Mouse (Mus musculus): ENCODE measurements at regions not wholly inside any gene's neighbourhood (a gene's known extent, or its start where the extent isn't known, plus 50 kb on each side); places are given as distances from the start of the nearest gene placed in this dataset.

DNA sequence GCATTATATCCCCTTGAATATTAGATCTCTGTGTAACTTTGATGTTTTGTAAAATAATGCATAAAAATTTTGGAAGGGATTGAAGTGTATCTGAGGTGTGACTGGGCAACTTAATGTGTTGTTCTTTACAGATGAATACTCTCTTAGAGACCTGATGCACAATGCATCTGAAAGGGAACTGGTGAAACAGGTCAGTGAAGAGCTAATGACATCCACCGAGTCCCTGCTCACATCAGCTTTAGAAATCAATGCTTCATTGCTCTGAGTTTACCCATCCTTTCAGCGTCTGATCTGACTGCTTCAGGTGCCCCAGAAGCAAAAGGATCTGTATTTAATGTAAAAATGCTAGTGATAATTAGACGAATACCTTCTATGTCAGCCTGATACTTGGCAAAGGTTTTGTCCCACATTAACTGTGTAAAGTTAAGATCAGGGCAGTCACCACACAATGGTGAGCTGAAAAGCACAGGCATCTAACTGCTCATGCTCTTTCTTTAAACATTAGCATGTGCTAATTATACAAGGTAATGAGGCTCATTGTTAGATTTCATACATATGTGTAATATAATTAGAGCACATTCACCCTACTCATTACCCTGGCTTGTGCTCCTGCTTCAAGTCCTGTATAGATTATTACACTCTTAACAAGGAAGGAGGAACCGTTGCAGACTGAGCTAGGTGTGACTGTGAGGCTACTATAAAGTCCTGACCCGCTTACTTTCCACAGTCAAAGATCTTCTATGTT, 204.6 kb upstream of the Tlr4 start:
- Histone ChIP-seq H3K27me3 (no peaks in the 10 kb centered on the region), H3K9me3 (replicated peaks) (no peaks in the 10 kb centered on the region), H3K36me3 (no peaks in the 10 kb centered on the region), H3K27ac (no peak overlapping the region), H3K4me1 (no peaks in the 10 kb centered on the region), H3K4me2 (no peak overlapping the region), H3K4me3 (replicated peaks) (no peak overlapping the region), H3K9ac (no peak overlapping the region)
- WGBS: 73% methylated on average over 5 of the region's 5 CpGs
- no peak for ATAC-seq (replicated peaks; ENCODE audit: low FRiP score)

GRCm38 (mm10) chr4:66618811-66619440, 208.5 kb upstream of the Tlr4 start:
- ATAC-seq (replicated peaks; ENCODE audit: low FRiP score): no peak
- Histone ChIP-seq H3K36me3 (no peaks in the 10 kb centered on the region), H3K9me3 (replicated peaks) (no peaks in the 10 kb centered on the region), H3K27ac (no peak overlapping the region), H3K4me3 (replicated peaks) (no peak overlapping the region), H3K9ac (no peak overlapping the region), H3K27me3 (no peaks in the 10 kb centered on the region), H3K4me2 (no peak overlapping the region), H3K4me1 (no peaks in the 10 kb centered on the region)
- 60% methylated on average over 2 of the region's 2 CpGs for WGBS

- no peak overlapping the region for H3K4me2 ChIP-seq
- H3K4me1 ChIP-seq: no peaks in the 10 kb centered on the region
- no peaks in the 10 kb centered on the region for H3K9me3 ChIP-seq (replicated peaks)
- 74% methylated on average over 7 of the region's 7 CpGs for WGBS
- ATAC-seq (replicated peaks; ENCODE audit: low FRiP score): no peak
- no peak overlapping the region for H3K27ac ChIP-seq
- no peaks in the 10 kb centered on the region for H3K27me3 ChIP-seq
- no peak overlapping the region for H3K9ac ChIP-seq
- H3K36me3 ChIP-seq: no peaks in the 10 kb centered on the region
- H3K4me3 ChIP-seq (replicated peaks): no peak overlapping the region
These were observed 209.3 kb upstream of the Tlr4 start for GRCm38 (mm10) chr4:66617743-66618736.

- WGBS: 70% methylated on average over 4 of the region's 4 CpGs
- H3K4me1 ChIP-seq: no peaks in the 10 kb centered on the region
- H3K36me3 ChIP-seq: no peaks in the 10 kb centered on the region
- no peak overlapping the region for H3K4me3 ChIP-seq (replicated peaks)
- H3K27ac ChIP-seq: no peak overlapping the region
- H3K4me2 ChIP-seq: no peak overlapping the region
- H3K9ac ChIP-seq: no peak overlapping the region
- ATAC-seq (replicated peaks; ENCODE audit: low FRiP score): no peak
- no peaks in the 10 kb centered on the region for H3K9me3 ChIP-seq (replicated peaks)
- no peaks in the 10 kb centered on the region for H3K27me3 ChIP-seq
These were observed 210.3 kb upstream of the Tlr4 start for GRCm38 (mm10) chr4:66617101-66617500.

DNA sequence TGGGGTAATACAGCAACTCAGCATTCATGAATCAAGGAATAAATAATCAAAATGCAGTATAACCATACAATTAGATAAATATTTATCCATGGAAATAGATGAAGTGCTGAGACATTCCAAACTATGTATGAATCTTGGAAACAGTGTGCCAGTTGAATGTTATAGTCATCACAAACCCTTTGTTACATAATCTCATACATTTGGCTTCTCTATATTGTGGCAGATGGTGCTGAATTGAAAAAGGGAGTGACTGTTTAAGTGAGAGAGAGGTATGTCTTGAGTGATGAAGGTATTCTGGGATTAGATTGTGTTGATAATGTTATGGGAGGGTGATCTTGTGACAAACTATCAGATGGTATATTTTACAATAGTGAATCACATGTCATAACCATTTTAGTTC, 200.4 kb upstream of the Astn2 start:
- H3K27me3 ChIP-seq: no peaks in the 10 kb centered on the region
- no peaks in the 10 kb centered on the region for H3K36me3 ChIP-seq
- no peak overlapping the region for H3K4me3 ChIP-seq (replicated peaks)
- no peak overlapping the region for H3K4me2 ChIP-seq
- H3K4me1 ChIP-seq: no peaks in the 10 kb centered on the region
- H3K9ac ChIP-seq: no peak overlapping the region
- no peak for ATAC-seq (replicated peaks; ENCODE audit: low FRiP score)
- no peaks in the 10 kb centered on the region for H3K9me3 ChIP-seq (replicated peaks)
- H3K27ac ChIP-seq: no peak overlapping the region

DNA sequence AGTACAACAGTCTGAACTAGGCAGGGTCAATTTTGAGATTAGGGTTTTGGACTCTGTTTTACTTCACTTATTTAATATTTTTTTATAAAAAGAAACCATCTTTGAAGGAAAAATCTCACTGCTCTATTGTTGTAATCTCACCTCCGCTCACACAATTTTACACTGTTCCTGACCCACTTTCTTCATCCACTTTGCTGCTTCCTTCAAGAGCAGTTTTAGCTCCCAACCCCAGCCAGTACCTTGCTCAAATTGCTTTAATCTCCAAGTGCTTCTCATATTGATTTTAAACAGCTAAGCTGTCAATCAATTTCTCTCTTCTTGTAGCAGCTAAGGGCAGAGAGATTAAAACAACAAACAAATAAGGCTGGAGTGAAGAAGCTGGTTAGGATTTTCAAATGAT, 194.3 kb upstream of the Astn2 start:
- Histone ChIP-seq H3K9me3 (replicated peaks) (no peaks in the 10 kb centered on the region), H3K27me3 (no peaks in the 10 kb centered on the region), H3K9ac (no peak overlapping the region), H3K4me2 (no peak overlapping the region), H3K36me3 (no peaks in the 10 kb centered on the region), H3K27ac (no peak overlapping the region), H3K4me1 (no peaks in the 10 kb centered on the region), H3K4me3 (replicated peaks) (no peak overlapping the region)
- no peak for ATAC-seq (replicated peaks; ENCODE audit: low FRiP score)
- 100% methylated on average over 1 of the region's 1 CpGs for WGBS

GRCm38 (mm10) chr4:66586647-66587046, 182.2 kb upstream of the Astn2 start:
- Histone ChIP-seq H3K36me3 (no peaks in the 10 kb centered on the region), H3K9me3 (replicated peaks) (no peaks in the 10 kb centered on the region), H3K27ac (no peak overlapping the region), H3K27me3 (no peaks in the 10 kb centered on the region), H3K4me3 (replicated peaks) (no peak overlapping the region), H3K4me1 (no peaks in the 10 kb centered on the region), H3K9ac (no peak overlapping the region), H3K4me2 (no peak overlapping the region)
- WGBS: 56% methylated on average over 5 of the region's 5 CpGs
- ATAC-seq (replicated peaks; ENCODE audit: low FRiP score): no peak

- Histone ChIP-seq H3K27ac (no peak overlapping the region), H3K36me3 (no peaks in the 10 kb centered on the region), H3K4me1 (no peaks in the 10 kb centered on the region), H3K9ac (no peak overlapping the region), H3K27me3 (no peaks in the 10 kb centered on the region), H3K4me2 (no peak overlapping the region), H3K4me3 (replicated peaks) (no peak overlapping the region), H3K9me3 (replicated peaks) (no peaks in the 10 kb centered on the region)
- 25% methylated on average over 3 of the region's 3 CpGs for WGBS
- ATAC-seq (replicated peaks; ENCODE audit: low FRiP score): no peak
These were observed 181.8 kb upstream of the Astn2 start for GRCm38 (mm10) chr4:66586166-66586565.

GRCm38 (mm10) chr4:66556936-66557335, 152.5 kb upstream of the Astn2 start:
- no peak for ATAC-seq (replicated peaks; ENCODE audit: low FRiP score)
- no peak overlapping the region for H3K9ac ChIP-seq

DNA sequence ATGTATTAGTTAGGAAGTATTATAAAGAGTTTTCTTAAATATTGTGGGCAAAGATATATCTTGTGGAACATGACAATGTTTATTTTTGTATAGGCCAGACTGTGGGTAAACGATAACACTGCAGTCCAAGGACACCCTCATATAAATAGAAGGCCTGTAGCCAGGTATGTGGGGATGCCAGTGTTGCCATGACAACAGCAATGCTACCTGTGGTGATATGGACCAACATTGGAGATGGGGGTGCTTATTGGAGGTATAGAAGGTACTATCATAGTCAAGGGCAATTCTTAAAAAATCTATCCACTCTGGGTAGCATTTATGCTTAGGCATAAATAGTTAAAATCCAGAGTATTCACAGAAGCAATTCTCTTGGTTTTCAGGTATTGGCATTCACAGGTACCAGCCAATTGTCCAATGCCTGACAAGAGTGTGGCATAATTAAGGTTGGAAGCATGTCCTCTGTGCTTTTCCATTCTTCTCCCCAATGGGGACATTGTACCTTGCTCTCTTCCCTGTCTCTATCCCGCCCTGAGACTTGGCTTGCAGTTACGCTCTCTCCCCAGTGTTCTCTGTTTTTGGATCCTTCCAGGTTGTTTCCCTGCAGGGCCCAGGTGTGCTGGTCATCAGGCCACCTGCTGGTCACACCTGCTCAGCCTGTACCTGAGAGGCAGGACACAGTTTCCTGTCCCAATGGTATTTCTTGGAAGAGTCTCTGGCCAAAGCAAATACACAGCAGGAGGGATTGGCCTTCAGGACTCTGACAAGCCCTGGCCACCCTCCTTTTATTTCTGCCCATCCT, 146.1 kb upstream of the Astn2 start:
- WGBS: 76% methylated on average over 3 of the region's 3 CpGs
- H3K4me3 ChIP-seq (replicated peaks): no peak overlapping the region
- no peaks in the 10 kb centered on the region for H3K4me1 ChIP-seq
- H3K27me3 ChIP-seq: no peaks in the 10 kb centered on the region
- H3K9me3 ChIP-seq (replicated peaks): no peaks in the 10 kb centered on the region
- ATAC-seq (replicated peaks; ENCODE audit: low FRiP score): no peak
- H3K27ac ChIP-seq: no peak overlapping the region
- H3K9ac ChIP-seq: no peak overlapping the region
- no peaks in the 10 kb centered on the region for H3K36me3 ChIP-seq
- no peak overlapping the region for H3K4me2 ChIP-seq

More at GRCm38 (mm10) chr4:66556936-66557335, 152.5 kb upstream of the Astn2 start:
- Histone ChIP-seq H3K4me1 (no peaks in the 10 kb centered on the region), H3K4me2 (no peak overlapping the region), H3K27ac (no peak overlapping the region), H3K27me3 (no peaks in the 10 kb centered on the region), H3K4me3 (replicated peaks) (no peak overlapping the region), H3K36me3 (no peaks in the 10 kb centered on the region), H3K9me3 (replicated peaks) (no peaks in the 10 kb centered on the region)

DNA sequence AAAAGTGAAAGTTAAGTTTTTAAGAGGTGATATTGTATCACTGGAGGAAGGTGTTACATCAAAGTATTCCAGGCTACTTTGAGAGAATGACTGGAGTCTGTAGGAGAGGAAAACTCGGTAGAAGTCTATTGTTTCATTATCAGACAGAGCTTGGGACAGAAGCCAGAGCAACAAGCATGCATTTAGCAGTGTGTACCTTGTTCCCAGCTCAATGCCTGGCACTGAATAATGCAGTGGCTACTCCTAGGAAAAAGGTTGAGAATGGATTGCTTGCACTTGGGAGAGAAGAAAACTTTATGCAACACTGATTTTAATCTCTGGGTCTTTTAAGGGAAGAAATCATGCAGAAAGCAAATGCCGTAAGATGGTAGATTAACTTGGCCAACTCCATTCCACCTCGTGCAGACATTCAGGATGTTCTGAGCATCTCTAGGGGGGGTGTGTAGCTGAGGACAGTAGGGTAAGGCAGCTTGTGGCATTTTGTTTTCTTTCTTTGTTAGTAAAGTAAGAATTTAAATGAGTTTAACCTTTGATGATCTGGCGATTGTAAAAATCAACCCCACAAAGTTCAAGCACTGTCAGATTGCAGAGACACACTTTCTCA, 138.5 kb upstream of the Astn2 start:
- no peaks in the 10 kb centered on the region for H3K27me3 ChIP-seq
- no peak overlapping the region for H3K27ac ChIP-seq
- no peak overlapping the region for H3K4me2 ChIP-seq
- H3K36me3 ChIP-seq: no peaks in the 10 kb centered on the region
- ATAC-seq (replicated peaks; ENCODE audit: low FRiP score): peak; percentile 64; the same call in 1 of the 2 replicates
- no peak overlapping the region for H3K4me3 ChIP-seq (replicated peaks)
- no peak overlapping the region for H3K9ac ChIP-seq
- no peaks in the 10 kb centered on the region for H3K9me3 ChIP-seq (replicated peaks)
- 43% methylated on average over 4 of the region's 4 CpGs for whole genome bisulfite sequencing
- H3K4me1 ChIP-seq: no peaks in the 10 kb centered on the region

All from kidney, embryonic 15.5 days (tissue).